Mouse (Mus musculus) kidney, postnatal 4 days (tissue): ENCODE measurements around the gene Exoc2.

Experiments used
- DNase-seq, 2 experiments: peaks; one replicate each; pipeline ENCODE4 v3.0.0; 2021; ENCODE audit warnings: mixed read lengths in 2 of 2

Gene Exoc2

GRCm38 (mm10) chr13:30814256-30814655 lies 159.6 kb downstream of the Exoc2 start:
- DNase-seq = no peak

DNA sequence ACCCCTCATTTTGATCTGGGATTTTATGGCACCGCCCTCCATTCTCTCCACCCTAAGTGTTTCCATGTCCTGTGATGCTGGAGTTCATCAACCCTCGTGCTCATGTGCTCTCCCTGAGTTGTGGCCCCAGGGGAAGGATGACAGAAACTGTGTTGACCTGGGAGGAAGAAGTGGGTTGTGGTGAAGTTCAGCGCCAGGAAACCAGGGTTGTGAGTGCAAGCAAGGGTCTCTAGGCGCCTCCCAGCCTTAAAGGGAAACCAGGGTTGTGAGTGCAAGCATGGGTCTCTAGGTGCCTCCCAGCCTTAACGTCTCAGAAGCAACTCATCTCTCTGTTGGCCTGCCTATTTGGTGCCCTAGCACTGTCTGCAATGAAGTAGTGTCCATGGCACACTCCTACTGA lies 160.4 kb downstream of the Exoc2 start:
- DNase-seq = no peak

- no peak for DNase-seq
These were observed 164.7 kb downstream of the Exoc2 start for GRCm38 (mm10) chr13:30809240-30809639.

- no peak for DNase-seq
These were observed 171.4 kb downstream of the Exoc2 start for GRCm38 (mm10) chr13:30802336-30802955.

- DNase-seq = no peak
These were observed 172.0 kb downstream of the Exoc2 start for GRCm38 (mm10) chr13:30801886-30802285.

GRCm38 (mm10) chr13:30795960-30796359 lies 177.9 kb downstream of the Exoc2 start:
- no peak for DNase-seq

- no peak for DNase-seq
These were observed 180.3 kb downstream of the Exoc2 start for GRCm38 (mm10) chr13:30793616-30794015.

DNA sequence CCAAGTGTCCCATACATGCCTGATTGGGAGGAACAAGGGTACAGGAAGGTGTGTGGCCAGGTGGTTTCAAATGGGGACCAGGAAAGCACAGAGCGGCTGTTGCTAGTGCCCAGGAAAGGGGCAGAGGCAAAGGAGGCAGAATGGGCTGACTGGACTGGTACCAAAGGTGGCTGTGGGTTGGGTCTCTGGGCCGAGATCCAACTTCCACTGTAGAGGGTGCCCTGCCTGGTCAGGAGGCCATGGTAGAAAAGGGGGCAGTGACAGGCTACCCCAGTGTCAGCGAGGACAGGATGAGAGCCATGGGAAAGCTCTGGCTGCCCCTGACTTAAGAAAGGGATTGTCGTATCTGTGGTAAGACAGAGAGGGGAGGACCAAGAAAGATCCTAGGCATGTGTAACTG lies 180.7 kb downstream of the Exoc2 start:
- no peak for DNase-seq

DNA sequence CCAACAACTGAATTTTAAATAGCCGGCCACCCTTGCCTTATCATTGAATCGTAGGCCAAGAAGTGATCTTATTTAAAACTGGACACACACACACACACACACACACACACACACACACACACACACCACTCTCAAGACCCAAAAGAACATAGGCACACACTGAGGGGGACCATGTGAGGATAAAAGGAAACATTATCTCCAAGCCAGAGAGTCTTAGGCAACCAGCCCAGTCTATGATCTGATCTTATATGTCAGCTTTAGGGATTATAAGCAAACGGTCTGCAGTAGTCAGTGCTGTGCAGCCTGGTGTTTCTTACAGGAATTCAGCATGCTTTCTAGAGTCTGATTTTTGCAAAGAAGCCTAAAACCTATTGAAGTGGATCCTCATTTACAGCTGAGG lies 181.2 kb downstream of the Exoc2 start:
- no peak for DNase-seq

DNA sequence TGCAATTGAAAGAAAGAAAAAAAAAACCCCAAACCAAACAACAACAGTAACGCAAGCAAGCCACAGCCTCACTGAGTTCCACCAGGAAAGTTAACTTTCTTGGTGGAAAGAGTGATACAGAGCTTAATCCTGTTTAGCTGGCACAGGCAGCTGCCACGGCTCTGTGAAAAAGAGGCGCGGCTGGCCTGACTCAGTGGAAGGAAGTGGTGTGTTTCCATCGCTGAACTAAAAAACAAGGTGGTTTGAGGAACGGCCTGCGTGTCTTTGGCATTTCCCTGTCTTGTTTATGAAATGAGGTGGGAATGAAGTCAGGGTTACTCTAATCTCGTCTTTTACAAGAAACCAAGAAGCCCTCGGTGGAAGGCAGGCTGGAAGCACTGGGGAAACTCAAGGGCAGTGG lies 181.6 kb downstream of the Exoc2 start:
- DNase-seq = no peak

DNA sequence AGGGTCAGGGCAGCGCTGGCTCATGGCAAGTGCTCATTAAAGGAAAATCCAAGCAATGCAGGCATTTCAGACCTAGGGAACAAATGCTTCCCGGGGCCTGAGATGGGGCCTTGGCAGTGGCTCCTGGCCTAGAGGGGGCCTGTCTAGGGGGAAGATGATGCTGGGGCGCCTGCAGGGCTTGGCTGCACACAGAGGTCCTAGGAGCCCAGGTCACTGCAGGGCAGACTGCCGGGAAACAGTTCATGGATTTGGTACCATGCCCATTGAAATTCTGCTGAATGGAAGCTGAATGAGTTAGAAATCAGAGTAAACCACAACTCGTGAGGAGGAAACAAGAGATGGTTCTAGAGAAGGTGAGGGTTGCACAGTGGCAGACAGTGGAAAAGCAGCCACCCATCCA lies 183.9 kb downstream of the Exoc2 start:
- DNase-seq = no peak

DNA sequence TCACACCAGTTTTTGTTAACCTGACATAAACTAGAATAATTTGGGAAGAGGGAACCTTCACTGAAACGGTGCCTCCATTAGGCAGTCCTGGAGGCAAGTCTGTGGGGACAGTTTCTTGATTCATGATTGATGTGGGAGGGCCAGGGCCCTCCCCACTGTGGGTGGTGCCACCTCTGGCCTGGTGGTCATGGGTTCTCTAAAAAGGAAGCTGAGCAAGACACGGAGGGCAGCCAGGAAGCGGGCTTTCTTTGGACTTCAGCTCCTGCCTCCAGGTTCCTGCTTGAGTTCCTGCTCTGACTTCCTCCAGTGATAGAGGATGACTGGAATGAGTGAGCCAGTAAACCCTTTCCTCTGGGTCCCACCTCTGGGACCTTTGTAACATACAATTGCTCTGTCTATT lies 185.5 kb downstream of the Exoc2 start:
- DNase-seq = no peak

DNA sequence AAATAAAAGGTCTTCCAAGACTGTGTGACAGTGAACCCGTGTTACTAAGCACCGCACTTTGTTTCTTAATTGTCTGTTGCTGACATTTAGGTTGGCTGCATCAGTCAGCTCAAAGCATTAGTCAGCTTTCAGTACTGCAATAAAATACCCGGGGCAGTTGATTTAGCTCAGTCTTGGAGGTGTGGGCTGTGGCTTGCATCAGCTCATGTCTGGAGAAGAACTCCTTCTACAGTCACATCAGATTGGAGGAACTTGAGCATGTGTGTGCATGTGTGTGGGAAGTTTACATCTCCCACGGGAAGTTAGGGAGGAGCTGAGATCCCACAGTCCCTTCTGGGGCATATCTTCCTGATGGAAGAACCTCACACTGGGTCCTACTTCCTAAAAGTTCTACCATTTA lies 185.9 kb downstream of the Exoc2 start:
- DNase-seq = no peak

DNA sequence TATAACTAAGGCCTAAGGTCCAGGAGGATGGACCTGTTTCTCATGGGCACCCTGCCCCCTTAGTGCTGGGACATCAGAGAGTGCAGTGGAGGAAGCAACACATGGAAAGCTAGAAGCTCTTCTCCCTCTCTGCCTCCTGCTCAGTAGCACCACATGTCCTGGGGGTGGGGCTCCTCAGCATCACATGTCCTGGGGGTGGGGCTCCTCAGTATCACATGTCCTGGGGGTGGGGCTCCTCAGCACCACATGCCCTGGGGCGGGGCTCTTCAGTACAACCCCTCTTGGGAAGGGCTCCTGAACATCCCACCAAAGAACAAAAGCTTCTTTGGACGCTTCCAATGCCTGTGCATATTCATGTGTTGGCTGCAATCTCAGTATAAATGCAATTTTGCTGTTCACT lies 186.3 kb downstream of the Exoc2 start:
- DNase-seq = no peak

DNA sequence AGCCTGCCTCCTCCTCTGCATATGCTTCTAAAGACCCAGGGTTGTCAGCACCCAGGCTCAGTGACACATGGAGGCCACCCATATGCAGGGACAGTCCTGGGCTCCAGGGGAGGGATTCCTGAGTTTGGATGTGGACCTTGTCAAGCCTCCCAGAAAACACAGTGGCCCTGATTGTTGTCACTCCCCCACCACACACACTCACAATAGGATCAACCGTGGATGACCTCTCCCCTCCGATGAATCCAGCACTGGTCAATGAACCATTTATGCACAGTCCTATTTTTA lies 186.9 kb downstream of the Exoc2 start:
- no peak for DNase-seq

GRCm38 (mm10) chr13:30786235-30787035 lies 187.5 kb downstream of the Exoc2 start:
- no peak for DNase-seq

- no peak for DNase-seq
These were observed 188.4 kb downstream of the Exoc2 start for GRCm38 (mm10) chr13:30785423-30786040.

DNA sequence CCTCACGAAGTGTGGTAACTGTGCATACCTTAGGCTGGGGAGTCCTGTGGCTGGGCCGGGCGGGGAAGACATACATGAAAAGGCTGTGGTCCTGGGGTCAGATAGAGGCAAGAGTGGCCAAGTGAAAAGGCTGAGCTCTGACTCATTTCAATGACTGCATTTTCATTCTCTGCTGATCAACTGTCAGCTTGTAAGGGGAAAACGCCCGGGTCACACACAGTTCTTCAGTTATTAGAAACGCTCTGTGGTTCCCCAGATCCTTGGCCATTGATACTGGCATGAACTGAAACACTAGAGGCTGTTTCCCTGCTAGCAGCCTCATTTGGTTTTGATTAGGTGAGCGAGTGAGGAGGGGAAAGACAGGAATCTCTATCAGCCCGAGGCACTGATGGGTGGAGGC lies 191.5 kb downstream of the Exoc2 start:
- no peak for DNase-seq

DNA sequence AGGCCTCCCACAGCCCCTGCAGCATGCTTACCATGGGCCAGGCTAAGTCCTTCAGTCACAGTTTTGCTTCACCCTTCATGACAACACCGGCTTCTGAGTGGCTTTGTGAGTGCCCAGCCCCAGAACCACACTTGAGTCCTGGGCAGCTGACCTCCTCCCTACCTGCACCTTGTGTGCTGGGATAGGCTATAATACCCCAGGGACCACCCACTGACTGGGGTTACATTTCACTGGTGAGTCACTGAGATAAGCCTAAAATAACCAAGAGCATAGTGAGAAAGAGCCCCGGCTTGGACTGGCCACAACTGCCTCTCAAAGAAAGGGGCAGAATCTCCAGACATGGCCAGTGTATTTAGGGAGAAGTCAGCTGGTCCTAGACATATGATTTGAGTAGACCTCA lies 192.0 kb downstream of the Exoc2 start:
- no peak for DNase-seq

GRCm38 (mm10) chr13:30777678-30778179 lies 196.2 kb downstream of the Exoc2 start:
- DNase-seq = no peak

DNA sequence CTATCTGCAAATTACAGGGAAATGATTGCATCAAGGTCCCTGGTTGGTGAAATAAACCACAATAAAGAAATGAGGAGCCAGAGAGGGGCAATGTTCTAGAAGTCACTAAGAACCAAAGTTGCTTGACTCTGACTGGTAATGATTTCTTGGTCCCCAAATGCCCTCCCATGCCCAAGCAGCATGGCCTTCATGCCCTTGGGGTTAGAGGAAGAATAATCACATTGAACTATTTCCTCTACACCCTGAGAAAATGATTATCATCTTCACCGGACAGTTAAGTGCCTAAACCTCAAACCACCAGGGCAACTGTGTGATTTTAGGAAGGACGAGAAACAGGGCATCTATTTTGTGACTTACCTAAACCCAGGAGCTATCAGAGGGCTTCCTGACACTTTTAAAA lies 197.9 kb downstream of the Exoc2 start:
- no peak for DNase-seq

DNA sequence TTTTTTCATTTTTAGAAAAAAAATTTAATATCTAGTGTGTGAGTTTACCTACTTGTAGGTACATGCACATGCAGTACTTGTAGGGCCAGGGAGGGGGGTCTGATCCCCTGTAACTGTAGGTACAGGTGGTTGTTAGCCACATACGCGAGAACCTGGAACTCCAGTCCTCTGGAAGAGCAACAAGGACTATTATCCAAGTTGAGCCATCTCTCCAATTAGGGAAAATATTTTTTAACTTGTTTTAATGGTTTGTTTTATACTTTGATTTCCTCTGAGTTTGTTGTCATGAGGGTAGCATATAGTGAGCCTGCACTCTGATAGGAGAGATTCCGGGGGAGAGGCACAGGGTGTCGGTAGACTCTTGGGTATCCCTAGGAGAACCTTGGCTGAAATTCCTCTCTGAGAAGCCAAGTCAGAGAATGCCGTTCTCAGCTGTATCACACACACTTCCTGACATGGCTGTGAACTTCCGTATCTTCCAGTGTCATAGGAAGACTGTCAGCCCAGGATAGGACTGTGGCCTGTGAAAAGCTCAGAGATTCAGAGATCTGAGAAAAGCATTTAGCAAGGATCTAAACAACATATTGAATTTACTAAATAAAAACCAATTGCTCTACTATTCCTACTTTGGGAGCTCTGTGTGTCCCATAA lies 206.3 kb downstream of the Exoc2 start:
- no peak for DNase-seq

GRCm38 (mm10) chr13:30766636-30767476 lies 207.0 kb downstream of the Exoc2 start:
- DNase-seq = no peak
